Mouse (Mus musculus): ENCODE data around the gene Cdhr5.

- TF ChIP-seq POLR2A (IDR thresholded peaks at IDR 0.05; ENCODE audit: insufficient read length, low read depth) (no peak), TCF12 (IDR thresholded peaks at IDR 0.05; ENCODE audit: insufficient read depth, poor library complexity, severe bottlenecking) (no peak), USF1 (IDR thresholded peaks at IDR 0.05; ENCODE audit: low read depth) (no peak), MYOG (IDR thresholded peaks at IDR 0.05; ENCODE audit: control insufficient read depth in 1 of 3, insufficient read depth in 1 of 3, insufficient read length in 2 of 3, low read depth in 2 of 3) (no peak), E2F4 (IDR thresholded peaks at IDR 0.05; ENCODE audit: insufficient read depth) (no peak), MAX (IDR thresholded peaks at IDR 0.05; ENCODE audit: low read depth) (no peak), POLR2AphosphoS2 (IDR thresholded peaks at IDR 0.05; ENCODE audit: insufficient read length, low read depth) (no peak), MYOD1 (IDR thresholded peaks at IDR 0.05; ENCODE audit: control insufficient read depth in 1 of 3, insufficient read length in 2 of 3, low read depth in 2 of 3) (no peak), SRF (IDR thresholded peaks at IDR 0.05; ENCODE audit: control insufficient read depth, insufficient read length, low read depth) (no peak), CEBPB (IDR thresholded peaks at IDR 0.05; ENCODE audit: insufficient read depth, poor library complexity, severe bottlenecking) (no peak)
These were observed 17.9 kb upstream of the Cdhr5 start for GRCm38 (mm10) chr7:141294479-141294878.

Measured in myocyte (in vitro differentiated cells).